Mouse (Mus musculus) right cerebral cortex, postnatal 25 days (tissue): Measurements from ENCODE around the gene Myh6.
"Not testable (repeated sequence)": the region's sequence is repeated elsewhere in the genome, so short reads cannot be mapped to it uniquely, and the experiment has no call there.

Experiments used
- DNase-seq: peaks from one replicate; pipeline ENCODE4 v3.0.0; 2022

Myh6 gene

DNA sequence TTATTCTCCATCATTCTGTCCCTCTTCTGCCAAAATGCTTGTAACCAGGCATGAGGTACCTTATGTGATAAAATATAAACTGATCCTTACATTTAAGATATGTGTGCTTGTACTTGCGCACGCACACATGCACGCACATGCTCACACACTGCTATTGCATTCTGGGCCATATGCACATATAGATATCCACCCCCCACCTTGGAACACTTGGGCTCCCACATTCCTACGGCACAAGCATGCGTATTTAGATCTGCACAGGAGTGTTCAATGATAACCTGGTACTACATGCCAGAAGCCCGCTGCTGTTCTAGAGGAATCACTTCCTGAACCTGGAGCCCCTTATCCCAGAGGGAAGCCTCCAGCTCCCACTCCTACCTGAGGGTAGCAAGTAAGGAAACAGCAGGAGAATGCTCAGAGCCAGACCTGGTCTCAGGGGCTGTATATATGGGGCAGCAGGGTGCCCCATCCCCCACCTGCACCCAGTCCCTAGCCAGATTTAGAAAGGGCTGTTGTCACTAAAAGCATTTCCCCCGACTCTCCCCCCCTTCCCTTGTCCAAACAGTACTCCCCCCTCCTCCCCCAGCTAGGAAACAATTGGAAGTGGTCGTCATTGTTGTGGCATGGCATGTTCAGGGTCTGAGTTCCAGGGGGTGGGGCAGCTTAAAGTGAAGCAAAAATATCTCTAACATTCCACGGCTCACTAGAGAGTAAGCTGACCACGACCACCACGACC is 27.6 kb upstream of the Myh6 start, which contains the start of gene Myh7:
Gene Myh7 (minus strand): TSS at position 491 of the 733 bp plus-strand sequence.
- no peak for DNase-seq

DNA sequence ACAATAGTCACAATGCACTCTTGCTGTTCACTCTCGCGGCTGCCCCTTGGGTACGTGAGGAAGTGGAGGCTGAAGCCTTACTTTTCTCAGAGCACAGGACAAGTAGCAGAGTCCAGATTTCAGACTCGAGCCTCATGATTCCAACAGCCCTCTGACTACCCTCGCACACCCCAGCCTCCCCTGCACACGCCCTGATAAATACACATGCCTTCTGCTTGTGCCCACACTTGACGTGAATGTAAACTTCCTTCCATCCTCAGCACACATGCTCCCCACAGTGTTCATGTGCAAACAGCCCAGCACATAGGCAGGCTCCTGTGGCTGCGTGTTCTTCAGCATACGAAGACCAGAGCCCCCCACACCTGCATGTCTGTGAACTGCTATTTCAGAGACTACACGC is 26.9 kb upstream of the Myh6 start:
- no peak for DNase-seq

DNA sequence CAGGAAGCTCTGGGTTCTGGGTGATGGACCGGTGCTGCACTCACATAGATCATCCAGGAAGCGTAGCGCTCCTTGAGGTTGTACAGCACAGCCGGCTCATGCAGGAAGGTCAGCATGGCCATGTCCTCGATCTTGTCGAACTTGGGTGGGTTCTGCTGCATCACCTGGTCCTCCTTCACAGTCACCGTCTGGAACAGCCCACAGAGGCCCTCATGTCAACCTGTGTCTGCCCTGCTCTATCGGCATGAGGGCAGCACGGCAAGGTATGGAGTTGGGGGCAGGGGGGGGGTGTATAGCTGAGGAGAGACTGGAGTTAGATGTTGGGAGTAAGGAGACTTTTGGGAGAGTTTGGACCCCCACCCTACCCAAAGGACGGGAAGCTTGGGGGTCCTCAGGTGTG is 25.5 kb upstream of the Myh6 start:
- DNase-seq: no peak

DNA sequence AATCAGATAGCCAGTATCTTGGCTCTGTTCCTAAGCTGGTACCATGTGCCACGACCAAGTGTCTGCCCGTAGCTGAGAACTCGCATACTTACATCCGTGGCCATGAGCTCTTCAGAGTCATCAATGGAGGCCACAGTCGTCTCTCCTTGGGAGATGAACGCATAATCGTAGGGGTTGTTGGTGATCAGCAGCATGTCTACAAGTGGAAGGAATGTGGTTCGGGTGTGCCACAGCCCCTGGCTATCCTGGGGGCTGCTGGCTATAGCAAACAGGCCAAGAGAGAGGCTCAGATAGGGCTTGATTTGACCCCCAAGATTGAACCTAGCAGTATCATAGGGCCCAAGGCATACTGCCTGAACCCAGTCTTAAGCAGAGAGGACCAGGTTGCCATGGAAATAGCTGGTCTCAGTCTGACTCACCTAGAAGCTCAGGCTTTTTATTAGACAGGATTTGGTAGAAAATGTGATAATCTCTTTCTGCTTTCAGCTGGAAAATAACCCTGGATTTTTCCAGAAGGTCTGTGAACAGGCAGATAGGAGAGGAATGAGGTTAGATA is 23.2 kb upstream of the Myh6 start:
- no peak for DNase-seq

DNA sequence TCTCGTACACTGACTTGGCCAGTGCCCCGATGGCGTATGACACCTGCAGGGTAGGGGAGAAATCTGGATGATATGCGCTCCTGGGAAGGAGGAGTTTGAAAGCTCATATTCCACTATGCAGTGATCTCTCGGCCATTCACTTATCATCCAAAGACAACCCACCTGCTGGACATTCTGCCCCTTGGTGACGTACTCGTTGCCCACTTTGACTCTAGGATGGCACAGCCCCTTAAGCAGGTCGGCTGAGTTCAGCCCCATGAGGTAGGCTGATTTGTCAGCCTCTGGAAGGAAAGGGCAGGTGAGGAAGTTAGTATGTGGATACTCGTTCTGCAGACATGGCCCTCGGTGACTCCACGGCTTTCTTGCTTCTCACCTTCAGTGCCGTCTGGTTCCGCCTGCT is 22.2 kb upstream of the Myh6 start:
- no peak for DNase-seq

DNA sequence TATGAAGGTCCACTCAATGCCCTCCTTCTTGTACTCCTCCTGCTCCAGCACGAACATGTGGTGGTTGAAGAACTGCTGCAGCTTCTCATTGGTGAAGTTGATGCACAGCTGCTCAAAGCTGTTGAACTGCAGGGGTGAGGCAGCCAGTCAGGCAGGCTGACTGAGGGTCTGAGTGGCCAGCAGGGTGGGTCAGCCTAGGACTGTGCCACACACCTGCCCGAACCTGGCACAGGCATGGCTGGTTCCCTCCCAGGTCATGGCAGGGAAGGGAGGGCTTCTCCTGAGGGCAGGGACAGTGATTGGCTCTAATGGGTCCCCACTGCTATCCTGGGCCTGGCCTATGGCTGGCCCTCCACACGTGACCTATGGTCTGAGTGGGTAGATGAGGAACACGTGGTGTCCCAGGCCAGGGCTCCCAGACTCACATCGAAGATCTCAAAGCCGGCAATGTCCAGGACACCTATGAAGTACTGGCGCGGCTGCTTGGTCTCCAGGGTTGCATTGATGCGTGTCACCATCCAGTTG is 21.7 kb upstream of the Myh6 start:
- not testable (repeated sequence) for DNase-seq

DNA sequence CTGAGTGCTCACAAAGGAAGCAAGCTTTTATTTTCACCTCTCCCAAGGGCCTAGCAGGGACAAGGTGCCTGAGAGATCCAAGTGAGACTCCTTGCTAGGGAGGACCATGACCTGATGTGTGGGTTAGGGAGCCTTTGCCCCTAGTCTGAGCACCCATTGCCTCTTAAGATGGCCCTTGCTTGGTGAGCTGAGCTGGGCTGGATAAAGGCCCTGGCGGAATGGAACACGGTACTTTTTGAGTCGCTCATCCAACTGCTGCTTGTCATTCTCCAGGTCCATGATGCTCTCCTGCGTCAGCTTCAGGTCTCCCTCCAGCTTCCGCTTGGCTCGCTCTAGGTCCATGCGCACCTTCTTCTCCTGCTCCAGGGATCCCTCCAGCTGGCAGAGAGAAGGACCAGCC is 15.2 kb upstream of the Myh6 start:
- DNase-seq: no peak

DNA sequence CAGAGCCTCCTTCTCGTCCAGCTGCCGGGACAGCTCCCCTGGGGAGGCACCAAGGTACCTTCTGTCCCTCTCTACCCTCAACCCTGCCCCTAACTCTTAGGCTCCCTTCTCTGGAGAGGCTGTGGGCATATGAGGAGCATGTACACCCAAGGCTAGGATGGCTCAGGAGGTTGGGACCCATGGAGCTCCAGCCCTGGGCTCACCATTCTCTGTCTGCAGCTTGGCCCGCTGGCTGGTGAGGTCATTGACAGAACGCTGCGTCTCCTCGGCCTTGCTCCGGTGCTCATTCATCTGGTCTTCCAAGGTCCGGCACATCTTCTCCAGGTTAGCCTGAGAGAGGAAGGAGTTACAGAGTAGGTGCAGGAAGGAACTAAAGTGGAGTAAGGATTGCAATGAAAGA is 11.9 kb upstream of the Myh6 start:
- DNase-seq: no peak

DNA sequence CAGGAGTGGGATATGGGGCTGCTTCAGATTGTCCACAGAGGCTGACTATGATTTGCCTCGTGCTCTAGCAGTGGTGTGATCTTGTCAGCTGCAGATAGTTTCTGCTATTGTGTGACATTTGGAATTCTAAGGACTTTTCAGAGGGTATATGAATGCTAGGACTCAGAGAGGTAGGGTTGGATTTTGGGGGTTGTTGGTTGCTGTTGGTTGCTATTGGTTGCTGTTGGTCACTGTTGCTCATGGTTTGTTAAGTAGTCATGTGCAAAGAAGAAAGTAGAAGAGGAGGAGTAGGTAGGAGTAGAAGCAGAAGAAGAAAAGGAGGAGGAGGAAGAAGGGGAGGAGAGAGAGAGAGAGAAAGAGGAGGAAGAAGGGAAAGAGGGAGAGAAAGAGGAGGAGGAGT is 9.9 kb upstream of the Myh6 start, which contains the start of gene Gm17428:
Gene Gm17428 (plus strand): TSS at position 301 of the 400 bp plus-strand sequence.
- DNase-seq: no peak

DNA sequence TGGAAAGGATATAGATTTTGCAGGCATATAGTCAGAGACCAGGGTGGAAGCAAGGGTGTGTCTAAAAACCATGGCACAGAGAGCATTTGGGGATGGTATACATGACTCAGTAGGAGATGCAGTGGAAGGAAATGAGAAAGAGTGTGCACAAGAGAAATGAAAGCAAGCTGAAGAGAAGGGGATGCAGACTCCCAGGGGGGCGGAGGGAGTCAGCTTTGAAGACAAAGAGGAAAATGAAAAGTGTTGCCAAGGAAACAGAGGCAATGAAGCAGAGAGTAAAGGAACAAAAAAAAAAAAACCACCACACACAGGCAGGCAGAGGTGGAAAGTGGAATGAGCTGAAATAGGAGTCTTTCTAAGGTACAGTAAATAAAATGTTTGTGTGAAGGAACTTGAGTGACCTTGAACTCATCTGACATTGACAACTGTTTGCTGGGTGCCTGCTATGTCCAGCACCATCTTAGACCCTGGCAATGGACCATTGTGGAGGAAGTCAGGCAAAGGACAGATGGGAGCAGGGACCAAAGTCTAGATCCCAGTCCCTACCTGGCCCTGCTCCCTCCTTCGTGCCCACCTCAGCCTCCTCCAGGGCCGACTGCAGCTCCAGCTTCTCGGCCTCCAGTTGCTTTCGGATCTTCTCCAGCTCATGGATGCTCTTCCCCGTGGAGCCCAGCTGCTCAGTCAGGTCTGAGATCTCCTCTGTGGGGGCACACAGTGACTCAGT is 7.5 kb upstream of the Myh6 start:
- no peak for DNase-seq

DNA sequence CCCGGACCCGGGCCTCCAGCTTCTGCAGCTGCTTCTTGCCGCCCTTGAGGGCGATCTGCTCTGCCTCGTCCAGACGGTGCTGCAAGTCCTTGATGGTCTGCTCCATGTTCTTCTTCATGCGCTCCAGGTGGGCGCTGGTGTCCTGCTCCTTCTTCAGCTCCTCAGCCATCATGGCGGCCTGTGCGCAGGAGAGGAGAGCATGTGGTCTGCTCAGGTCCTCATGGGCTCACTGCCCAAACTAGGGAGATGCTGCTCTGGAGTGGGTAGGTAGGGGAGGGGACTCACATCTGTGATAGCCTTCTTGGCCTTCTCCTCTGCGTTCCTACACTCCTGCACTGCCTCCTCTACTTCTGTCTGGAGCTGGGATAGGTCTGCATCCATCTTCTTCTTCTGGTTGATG is 6.1 kb upstream of the Myh6 start:
- DNase-seq: not testable (repeated sequence)

DNA sequence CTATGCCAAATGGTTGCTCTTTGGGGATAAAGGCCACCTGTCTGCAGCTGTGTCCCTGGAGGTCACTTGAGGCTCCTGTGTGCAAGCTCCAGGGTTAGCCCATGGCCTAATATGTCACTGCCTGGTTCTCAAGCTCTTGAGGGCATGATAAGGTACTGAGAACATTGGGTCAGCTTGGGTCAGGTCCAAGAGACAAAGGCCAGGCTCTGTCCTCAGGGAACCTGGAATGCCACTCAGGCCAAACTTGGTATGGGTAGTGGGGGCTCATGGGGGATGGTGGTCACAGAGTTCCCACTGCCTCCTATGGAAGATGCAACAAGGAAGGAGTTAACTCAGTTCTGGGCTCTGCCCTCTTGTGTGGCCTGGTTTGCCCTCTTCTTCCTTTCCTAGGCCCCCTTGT is 1.6 kb upstream of the Myh6 start:
- DNase-seq: no peak

DNA sequence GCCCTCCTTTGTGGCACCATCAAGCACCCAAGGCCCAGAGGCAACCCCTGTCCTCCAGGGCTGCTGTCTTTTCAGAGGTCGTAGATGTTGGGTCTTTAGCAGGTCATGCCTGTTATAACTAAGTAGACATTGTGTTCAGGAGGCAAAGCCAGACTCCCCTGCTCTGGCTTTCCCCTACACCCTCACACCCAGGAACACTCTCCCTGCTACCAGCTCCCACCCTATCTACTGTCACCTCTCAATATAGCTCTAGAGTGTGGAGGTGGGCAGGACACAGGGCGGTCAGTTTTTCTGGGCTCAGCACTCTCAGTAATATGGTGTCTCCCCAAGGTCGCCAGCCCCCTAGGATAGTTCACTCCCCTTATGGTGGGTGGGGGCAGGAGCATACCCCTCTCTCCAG is 1.1 kb upstream of the Myh6 start:
- DNase-seq: no peak

DNA sequence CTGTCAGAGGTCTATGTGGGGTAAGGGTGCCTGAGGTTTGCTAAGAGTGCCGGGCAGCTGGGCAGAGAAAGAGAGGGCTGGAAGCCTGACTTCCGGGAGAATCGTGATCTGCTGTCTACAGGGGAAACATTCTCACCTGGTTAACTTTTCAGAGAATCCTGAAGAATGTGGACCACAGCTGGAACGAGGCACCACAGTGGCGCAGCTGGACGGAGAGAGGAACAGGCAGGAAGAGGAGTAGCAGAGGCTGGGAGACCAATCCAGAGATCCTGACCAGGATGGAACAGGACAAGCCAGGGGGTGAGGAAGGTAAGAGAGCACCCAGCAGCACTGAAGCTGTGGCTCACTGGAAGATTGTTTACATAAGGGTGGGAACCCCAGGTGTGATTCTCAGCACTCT is 1.1 kb downstream of the Myh6 start:
- no peak for DNase-seq

DNA sequence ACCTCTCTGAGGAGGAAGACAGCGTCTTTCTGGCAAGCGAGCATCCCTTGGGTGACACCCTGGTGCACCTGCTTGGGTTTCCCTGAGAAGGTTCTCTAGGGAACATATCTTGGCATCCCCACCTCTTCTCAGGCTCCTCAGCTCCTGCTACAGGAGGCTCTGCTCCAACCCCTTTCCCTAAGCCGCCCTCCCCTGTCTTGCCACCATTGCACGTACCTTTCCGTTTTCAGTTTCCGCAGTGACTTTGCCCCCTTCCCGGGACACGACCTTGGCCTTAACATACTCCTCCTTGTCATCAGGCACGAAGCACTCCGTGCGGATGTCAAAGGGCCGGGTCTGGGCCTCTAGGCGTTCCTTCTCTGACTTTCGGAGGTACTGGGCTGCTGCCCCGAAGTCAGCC is 1.7 kb downstream of the Myh6 start:
- DNase-seq: no peak

DNA sequence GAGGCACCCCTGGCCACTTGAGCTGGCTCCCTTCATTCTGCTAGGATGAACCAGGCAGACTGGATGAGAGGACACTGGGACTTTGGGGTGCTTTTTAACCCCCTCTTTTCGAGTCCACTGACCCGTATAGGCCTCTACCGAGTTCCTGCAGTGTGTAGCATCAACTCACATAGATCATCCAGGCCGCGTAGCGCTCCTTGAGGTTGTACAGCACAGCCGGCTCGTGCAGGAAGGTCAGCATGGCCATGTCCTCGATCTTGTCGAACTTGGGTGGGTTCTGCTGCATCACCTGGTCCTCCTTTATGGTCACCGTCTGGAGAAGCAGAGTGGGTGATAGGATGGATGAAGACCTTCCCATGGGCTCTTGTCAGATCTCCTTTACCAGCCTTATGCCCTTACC is 3.0 kb downstream of the Myh6 start:
- DNase-seq: no peak

DNA sequence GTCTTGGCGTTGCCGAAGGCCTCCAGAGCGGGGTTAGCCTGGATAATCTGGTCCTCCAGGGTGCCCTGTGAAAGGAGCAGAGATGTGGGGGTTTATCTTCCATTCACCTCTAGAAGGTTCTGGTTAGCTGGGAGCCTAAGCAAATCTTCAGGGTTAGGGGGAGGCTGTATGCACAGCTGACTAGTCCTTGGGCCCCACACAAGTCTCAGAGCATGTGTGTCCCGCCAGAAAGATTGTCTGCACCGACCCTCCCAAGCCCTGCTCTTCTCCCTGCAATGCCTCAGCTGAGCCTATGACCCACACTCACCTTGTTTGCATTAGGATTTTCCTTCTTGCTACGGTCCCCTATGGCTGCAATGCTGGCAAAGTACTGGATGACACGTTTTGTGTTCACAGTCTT is 4.0 kb downstream of the Myh6 start:
- DNase-seq: no peak

DNA sequence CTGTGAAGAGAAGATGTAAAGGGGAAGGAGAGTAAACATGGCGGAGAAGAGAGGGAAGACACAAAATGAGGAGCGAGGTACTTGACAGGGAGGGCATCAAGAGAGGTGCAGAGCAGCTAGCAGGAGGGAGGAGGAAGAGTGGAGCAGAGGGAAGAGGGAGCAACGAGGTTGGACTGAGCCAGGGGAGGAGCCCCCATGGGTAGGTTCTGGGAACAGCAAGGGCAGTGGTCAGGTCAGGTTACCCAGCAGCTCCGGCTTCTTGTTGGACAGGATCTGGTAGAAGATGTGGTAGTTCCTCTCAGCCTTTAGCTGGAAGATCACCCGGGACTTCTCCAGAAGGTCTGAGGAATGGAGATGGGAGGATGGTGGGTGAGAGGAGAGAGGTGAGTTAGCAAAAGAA is 5.2 kb downstream of the Myh6 start:
- no peak for DNase-seq

DNA sequence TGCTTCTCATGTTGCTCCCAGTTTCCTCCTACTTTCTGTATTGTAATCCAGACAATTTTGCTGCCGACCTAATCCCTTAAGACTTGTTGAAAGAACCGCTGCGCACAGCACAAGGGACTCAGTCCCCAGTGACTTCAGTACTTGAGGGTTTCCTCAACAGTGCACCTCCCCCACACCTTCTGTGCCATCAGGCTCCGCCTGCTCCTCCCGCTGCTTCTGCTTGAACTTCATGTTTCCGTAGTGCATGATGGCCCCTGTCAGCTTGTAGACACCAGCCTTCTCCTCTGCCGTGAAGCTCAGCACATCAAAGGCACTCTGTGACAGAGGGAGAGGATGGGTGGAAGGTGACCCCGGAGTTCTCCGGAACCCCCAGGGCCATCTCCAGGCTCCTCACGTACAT is 6.0 kb downstream of the Myh6 start:
- DNase-seq: no peak

DNA sequence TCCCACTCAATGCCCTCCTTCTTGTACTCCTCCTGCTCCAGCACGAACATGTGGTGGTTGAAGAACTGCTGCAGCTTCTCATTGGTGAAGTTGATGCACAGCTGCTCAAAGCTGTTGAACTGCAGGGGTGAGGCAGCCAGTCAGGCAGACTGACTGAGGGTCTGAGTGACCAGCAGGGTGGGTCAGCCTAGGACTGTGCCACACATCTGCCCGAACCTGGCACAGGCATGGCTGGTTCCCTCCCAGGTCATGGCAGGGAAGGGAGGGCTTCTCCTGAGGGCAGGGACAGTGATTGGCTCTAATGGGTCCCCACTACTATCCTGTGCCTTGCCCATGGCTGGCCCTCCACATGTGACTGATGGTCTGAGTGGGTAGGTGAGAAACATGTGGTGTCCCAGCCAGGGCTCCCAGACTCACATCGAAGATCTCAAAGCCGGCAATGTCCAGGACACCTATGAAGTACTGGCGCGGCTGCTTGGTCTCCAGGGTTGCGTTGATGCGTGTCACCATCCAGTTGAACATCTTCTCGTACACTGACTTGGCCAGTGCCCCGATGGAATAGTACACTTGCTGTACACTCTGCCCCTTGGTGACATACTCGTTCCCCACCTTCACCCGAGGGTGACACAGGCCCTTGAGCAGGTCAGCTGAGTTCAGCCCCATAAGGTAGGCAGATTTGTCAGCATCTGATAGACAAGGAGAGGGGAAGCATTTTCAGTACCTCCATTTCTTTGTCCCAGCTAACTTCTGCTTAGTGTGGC is 6.7 kb downstream of the Myh6 start:
- DNase-seq: not testable (repeated sequence)

DNA sequence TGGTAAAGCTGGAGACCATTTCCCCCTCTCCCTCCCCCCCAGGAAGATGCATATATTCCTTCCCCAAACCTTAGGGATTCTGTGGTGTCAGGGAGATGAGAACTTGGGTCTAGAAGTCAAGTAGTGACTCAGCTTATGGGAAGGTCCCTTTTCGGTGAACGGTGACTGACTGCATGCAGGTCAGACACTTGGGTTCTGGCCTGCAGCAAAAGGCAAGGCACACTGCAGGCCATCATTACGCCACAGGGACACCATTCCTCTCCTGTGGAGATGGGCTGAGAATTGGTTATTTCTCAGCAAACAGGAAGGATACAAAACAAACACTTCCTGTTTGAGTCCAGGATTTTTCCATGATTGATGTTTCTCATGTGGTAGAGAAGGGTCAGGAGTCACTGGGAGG is 7.5 kb downstream of the Myh6 start:
- DNase-seq: no peak

DNA sequence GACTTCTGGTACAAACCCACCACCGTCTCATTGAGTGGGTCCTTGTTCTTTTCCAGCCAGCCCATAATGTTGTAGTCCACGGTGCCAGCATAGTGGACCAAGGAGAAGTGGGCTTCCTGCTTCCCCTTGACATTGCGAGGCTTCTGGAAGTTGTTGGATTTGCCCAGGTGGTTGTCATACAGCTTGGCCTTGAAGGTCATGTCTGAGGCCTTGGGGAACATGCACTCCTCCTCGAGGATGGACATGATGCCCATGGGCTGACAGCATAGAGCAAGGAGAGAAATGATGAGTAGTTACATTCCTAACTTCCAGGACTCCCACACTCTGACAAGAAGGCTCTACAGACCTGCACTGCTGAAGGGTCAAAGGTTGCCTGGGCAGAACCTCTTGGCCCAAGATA is 8.2 kb downstream of the Myh6 start:
- DNase-seq: no peak

DNA sequence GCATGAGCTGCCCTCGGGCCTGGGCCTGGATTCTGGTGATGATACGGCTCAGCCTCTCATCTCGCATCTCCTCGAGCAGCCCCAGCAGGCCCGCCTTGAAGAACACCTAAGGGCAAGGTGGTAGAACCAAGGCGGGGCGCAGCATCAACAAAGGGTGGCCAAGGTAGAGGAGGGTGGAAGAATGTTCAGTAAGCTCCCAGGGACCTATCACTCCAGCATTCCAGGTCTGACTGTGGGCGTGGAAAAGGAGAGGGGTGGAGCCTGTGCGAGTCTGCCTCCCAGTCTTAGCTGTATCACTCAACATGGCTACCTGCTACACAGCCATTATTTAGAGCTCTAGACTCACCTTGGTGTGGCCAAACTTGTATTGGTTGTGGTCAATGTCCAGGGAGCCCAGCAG is 10.2 kb downstream of the Myh6 start:
- DNase-seq: no peak
